Mouse (Mus musculus) c-Kit-negative CD71-positive TER-119-positive erythroid progenitor cells, embryonic 14.5 days (primary cell): ENCODE results near the gene Apol8.

ENCODE experiments used
- DNase-seq: peaks from one replicate; pipeline ENCODE4 v3.0.0-alpha.2; 2013; ENCODE audit warnings: low read depth, low spot score

Apol8 gene

DNA sequence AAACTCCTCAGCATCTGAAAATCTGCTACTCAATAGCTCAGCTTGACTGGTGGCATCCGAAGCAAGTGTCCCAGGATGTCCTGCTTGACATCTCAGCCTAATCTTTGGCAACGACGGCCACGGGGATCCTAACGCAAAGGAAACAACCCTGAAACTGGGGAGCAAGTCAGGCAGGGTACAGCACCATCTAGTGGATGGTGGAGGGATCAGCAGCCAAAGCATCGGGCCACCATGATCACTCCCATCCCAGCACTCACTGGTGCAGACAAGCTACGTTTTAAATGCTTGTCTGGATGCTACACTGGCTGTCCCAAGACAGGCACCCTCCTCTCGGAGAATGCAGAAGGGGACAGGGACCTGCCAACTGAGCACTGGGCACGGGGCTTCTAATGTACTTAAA lies at the start of gene Apol8:
Gene Apol8, minus strand, starts transcription at position 156 of the 400 bp plus-strand sequence.
- DNase-seq = peak; percentile 78

DNA sequence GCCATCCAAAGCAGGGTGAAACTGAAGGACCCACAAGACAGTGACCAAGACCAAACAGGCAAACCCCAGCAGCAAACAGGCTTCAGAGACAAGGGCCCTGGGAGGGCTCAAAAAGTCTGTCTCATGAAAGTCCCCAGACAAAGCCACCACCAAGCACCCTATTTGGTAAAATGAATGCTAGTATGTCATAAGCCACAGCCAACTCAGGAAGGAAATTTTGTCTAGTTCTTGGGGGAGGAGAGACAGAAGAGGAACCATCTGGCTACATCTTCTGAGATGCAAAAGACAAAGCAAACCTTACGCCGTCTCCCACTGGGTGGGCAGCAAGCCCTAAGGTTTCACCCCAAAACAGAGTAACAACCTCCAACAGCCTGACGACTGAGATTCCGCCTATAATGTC lies 48.9 kb upstream of the Apol8 start:
- DNase-seq = no peak

GRCm38 (mm10) chr15:77804949-77805348 lies 48.1 kb upstream of the Apol8 start:
- DNase-seq = no peak

DNA sequence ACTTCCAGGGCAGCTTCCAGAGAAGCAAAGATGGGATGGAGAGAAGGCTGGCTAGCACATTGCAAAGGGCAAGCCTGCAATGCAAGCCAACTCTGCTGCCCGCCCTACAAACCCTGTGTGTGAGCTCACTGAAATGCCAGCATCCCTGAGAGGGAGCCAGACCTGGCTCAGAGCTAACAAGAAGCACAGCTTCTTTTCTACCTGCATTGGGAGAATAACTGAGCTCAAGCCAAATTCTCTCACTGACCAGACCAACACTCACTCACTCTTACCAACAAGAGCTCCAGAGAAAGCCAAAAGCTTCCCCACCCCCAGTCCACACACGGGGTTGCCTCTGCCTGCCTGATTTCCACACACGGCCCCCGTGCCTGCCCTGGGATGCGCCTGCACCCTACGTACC lies 47.7 kb upstream of the Apol8 start:
- no peak for DNase-seq

DNA sequence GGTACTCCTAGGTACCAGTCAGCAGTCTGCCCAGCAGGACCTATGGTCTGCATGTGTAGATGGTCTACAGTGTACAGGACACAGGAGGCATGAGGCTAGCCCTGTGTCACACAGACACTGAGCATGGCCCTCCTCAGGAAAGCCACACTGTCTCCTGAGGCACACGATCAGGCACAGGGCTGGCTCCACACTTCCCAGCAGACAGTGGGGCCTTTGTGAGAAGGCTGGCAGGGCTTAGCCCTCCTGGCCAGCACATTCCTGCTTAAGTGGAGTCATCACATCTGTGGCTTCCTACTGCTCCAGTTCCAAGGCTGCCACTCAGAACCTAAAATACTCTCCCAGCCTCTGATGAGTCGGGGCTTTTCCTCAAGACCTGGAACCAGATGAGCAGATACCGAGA lies 46.9 kb upstream of the Apol8 start:
- no peak for DNase-seq

- no peak for DNase-seq
Measured at GRCm38 (mm10) chr15:77802992-77803391, 46.2 kb upstream of the Apol8 start.

GRCm38 (mm10) chr15:77801188-77801587 lies 44.4 kb upstream of the Apol8 start:
- no peak for DNase-seq

GRCm38 (mm10) chr15:77800511-77800910 lies 43.7 kb upstream of the Apol8 start:
- no peak for DNase-seq

- no peak for DNase-seq
Measured at GRCm38 (mm10) chr15:77799491-77800474, 43.0 kb upstream of the Apol8 start.

DNA sequence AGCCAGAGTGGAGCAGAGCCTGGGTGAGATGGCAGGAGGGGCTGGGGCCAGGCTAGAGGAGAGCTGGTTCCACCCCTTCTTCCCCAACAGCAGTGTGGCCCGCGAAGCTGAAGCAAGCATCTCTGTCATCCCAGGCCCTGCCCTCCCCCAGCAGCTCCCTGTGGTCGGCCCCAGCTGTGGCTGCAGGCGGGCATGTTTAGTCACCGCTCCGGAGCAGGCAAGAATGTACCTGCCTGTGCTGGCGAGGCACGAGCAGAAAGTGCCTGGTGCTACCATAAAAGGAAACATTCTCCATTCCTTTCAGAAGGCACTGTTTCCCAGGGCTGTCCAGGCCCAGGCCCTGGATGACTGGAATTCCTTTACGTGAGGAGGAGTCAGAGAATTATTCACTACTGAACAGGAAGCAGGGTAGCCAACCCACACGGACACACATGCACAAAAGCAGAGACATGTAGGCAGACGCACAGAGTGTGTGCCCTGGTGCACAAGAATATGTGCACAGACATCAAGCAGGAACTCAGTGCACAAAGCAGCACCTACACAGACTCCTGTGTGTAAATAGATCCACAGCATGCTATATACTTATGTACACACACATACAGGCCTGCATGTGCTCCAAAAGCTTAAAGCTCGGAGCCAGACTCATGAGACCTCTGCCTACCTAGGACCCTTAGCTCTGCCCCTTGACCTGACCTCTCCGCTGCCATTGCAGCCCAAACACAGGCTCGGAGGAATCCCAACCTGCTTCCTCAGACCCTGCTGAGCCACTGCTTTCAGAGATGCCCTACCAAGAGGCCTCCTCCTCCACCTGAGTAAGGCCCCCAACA lies 42.1 kb upstream of the Apol8 start:
- DNase-seq = no peak

DNA sequence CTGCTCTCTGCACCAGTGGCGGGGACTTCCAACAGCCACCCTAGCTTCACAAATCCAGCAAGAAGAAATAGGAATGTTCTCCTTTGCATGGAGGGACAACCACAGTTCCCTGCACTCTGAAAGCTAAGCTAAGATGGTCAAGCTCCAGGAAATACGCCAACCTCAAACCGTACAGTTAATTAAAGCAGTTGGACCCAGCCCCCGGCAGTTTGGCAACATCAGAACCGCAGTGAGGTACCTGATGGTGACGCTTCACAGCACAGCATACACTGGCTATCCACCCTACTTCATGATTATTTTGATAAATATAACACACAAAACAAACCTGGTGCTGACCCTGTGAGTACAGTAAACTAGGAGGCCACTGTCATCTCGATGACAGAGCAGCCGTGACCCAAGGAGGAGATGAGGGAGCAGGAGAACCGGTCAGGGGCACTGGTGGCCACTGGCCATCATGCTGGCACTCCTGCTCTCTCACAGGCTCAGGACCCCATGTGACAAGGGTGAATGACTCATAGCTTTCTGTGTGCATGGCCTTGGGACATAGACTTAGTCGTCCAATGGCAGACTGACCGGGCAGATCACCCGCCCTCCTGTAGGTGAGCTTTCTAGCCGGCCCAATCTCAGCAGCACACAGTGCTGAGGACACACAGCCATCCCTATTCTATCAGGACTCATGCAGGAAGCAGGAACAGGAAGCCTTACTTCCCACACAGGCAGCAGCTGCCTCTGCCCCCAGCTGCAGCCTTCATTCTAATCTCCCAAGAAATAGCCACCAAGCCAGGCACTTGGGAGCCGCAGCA lies 41.0 kb upstream of the Apol8 start:
- no peak for DNase-seq

- DNase-seq = no peak
Measured at GRCm38 (mm10) chr15:77796409-77797035, 39.7 kb upstream of the Apol8 start.

DNA sequence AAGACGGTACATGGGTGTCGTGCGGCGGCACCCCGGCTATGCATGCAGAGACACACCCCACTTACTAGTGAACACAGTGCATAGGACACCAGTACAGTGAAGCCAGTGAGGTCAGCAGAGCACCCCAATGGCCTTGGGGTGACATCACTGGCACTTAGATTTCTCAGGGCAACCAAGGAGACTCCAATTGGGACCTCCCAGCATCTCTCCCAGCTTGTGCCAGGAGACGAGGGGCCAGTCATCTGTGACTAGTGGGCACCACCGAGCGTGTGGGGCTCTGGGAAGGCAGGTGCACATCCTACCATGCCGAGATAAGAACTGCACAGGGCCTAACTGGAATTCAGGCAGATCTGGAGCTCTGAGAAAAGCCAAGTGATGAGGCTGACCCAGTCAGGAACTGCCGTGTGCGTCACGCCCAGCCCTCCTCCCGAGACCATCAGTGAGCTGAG lies 38.1 kb upstream of the Apol8 start:
- DNase-seq = no peak

GRCm38 (mm10) chr15:77794138-77794907 lies 37.5 kb upstream of the Apol8 start:
- DNase-seq = no peak

DNA sequence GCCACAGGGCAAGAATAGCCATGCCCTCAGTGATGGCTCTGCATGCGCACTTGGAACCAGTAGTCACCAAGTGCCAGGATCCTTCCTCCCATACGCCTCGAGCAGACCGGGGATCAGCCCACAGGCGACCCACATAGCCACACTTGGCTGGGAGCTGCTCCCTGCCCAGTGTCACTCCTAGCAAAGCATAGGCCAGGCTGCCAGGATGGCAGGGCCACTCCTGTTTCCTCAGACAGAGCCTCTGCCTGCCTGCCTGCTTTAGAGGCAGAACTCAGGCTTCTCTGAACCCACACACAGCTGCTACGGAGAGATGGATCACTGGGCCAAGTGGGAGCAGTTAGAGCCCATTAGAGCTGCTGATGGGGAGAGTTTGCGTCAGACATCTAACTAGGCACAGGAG lies 36.8 kb upstream of the Apol8 start:
- no peak for DNase-seq

- no peak for DNase-seq
Measured at GRCm38 (mm10) chr15:77793094-77793493, 36.3 kb upstream of the Apol8 start.

DNA sequence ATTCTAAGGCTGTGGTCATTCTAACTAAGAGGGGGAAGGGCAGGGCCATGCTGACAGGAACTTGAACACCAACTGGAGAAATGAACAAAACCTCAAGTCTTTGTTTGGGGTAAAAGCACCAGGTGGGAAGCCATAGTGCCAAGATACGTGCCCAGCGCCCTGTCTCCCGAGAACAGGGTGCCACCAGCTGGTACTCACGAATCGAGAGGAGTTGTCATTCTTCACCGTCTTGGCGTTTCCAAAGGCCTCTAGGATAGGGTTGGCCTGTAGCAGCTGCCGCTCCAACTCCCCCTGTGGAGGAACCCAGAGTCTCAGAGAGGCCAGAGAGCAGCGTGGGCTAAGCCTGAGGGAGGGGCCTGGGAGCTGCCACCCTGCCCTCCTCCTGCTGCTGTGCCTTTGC lies 35.3 kb upstream of the Apol8 start:
- no peak for DNase-seq

DNA sequence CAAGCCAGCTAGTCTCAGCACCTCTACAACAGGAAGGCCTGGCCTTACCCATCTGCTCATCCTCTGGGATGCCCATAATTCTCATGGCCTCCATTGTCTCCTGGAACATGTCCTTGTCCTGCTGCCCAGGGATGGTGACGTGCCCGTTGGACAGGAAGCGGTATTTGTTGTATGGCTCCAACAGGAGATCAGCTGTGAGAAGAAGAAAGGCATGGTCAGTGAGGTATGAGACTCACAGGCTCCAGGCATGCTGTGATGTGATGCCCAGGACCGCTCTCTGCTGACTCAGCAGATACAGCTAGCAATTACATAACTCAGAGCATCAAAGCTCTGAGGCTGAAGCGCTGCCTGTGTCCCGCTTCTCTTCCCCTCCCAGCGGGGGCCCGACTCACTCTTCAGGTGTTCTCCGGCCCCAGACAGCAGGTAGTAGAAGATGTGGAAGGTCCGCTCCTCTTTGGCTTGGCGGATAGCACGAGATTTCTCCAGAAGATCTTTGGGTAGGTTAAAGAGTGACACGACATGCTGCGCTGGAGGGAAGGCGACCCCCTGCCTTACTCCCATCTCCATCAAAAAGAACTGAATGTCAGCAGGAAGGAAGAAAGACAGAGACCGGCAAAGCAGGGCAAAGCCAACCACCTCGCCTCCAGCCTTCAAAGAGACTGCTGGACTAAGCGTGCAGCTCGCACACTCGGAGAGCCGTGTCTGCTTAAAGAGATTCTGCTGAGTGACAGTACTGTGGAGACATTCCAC lies 34.0 kb upstream of the Apol8 start:
- DNase-seq = no peak

DNA sequence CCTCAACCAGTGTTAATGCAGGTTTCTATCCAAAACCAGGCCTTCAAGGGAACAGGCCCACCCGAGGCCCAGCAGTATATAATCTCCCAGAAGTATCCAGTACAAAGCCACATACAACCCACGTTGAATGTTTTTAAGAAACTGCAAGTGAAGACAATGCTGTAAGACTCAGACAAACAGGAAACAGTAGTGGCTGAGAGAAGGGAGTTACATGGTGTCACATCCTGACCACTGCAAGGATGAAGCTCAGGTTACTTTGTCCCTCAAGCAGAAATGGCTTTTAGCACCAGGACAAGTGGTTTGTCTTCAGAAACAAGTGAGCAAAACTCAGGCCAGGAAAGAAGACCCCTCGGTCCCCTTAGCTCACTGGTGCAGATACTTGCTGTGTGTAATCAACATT lies 32.4 kb upstream of the Apol8 start:
- DNase-seq = no peak

GRCm38 (mm10) chr15:77788356-77788755 lies 31.6 kb upstream of the Apol8 start:
- no peak for DNase-seq
